Mouse (Mus musculus) retina, embryonic 14.5 days (tissue): Measurements from ENCODE around the gene Apol7b.
"Not testable (repeated sequence)": the region's sequence is repeated elsewhere in the genome, so short reads cannot be mapped to it uniquely, and the experiment has no call there.

ENCODE experiments used
- DNase-seq: peaks from one replicate; pipeline ENCODE4 v3.0.0-alpha.2; 2015; ENCODE audit warnings: low spot score

Apol7b gene

GRCm38 (mm10) chr15:77447392-77447791 is at the start of gene Apol7b:
Gene Apol7b, minus strand, starts transcription at chr15:77447492.
- DNase-seq: not testable (repeated sequence)

- not testable (repeated sequence) for DNase-seq
Measured at GRCm38 (mm10) chr15:77494694-77495093, 47.4 kb upstream of the Apol7b start.

GRCm38 (mm10) chr15:77493181-77493580 is 45.9 kb upstream of the Apol7b start:
- DNase-seq: not testable (repeated sequence)

DNA sequence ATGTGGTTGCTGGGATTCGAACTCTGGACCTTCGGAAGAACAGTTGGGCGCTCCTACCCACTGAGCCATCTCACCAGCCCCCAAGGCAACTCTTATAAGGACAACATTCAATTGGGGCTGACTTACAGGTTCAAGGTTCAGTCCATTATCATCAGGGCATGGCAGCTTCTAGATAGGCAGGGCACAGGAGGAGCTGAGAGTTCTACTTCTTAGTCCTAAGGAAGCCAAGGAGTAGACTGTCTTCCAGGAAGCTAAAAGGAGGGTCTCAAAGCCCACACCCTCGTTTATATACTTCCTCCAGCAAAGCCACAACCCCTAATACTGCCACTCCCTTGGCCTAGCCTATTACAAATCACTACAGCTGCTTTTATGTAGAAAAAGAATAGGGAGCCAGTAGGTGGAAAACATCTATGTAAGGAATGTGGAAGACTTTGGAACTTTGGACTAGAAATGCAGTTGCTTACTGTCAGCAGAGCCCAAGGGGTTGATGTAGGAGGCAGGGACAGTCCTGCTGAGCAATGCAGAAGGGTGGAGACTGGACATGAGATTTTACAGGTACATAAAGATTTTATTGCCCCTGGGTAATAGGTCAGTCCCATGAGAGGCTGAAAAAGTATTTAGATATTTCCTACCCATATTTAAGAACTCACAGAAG is 35.0 kb upstream of the Apol7b start:
- no peak for DNase-seq

- DNase-seq: not testable (repeated sequence)
Measured at GRCm38 (mm10) chr15:77476693-77477092, 29.4 kb upstream of the Apol7b start, which contains the start of gene Apol10a. Gene Apol10a, plus strand, starts transcription at chr15:77477047.

- not testable (repeated sequence) for DNase-seq
Measured at GRCm38 (mm10) chr15:77474699-77475390, 27.6 kb upstream of the Apol7b start.

GRCm38 (mm10) chr15:77449927-77450326 is 2.6 kb upstream of the Apol7b start:
- DNase-seq: not testable (repeated sequence)

GRCm38 (mm10) chr15:77445668-77446067 is 1.6 kb downstream of the Apol7b start:
- not testable (repeated sequence) for DNase-seq

DNA sequence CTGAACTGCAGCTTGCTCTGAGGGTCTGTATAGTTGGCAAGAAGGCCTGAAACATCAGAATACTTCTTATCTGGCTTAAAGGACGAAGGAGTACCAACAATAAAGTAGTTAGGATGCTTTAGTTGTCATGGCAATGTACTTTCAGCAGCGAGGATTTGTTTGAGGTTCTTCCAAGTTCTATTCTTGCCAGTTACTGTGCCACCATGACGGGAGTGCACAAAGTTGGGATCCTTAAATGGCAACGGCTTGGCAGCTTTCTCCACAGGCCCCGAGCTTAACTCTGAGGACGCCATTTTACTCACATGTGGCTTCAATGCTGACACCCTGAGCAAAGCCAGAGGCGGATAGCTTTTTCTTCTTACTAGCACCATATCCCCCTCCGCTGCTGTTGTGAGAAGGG is 2.5 kb downstream of the Apol7b start:
- not testable (repeated sequence) for DNase-seq

DNA sequence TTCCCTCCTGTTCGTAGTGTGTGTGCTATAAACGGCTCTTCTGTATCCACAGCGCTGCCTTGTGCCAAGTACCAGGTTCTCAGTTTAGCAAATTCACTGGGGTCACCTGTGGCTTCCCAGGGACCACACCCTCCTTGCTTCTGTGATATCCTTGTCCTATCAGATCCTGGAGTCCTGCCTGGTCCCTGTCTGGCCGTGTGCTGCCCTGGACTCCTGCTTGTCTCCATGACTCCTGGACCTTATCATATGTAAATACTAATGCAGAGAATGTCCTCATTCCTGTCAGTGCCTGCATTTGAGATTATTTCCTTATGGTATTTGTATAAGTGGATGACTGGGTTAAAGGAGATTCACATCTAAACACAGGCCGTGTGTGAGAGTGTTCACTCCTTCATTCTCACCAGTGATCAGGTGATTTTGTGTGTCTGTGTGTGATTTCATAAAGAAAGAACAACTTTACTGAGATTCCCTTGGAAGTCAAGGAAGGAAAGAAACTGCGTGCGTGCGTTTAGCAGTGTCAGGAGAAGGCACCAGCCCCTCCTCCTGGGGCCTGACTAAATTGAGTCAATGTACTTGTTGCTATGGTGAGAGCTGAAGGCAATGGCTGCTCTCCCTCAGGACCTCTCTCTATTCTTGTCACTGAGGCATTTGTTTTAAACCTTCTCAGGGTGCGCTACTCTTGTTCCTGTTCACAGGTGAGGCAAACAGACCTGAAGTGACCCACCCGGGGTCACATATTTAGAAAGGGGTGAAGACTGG is 18.4 kb downstream of the Apol7b start:
- DNase-seq: not testable (repeated sequence)

- not testable (repeated sequence) for DNase-seq
Measured at GRCm38 (mm10) chr15:77422925-77423324, 24.4 kb downstream of the Apol7b start.

DNA sequence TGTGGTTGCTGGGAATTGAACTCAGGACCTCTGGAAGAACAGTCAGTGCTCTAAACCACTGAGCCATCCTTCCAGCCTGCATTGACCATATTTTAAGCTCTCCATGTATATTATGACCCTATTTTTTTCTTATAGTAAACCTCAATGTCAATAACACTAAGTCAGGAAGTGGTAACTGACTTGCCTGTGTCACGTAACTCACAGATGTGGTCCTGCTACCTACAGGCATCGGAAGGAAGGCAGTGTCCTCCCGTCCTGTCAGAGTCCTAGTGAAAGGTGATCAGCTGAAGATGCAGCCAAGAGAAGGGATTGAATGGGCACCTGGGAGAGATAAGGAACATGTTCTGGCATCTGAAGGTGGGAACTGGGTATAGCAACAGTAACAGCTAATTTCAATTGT is 27.6 kb downstream of the Apol7b start:
- not testable (repeated sequence) for DNase-seq

GRCm38 (mm10) chr15:77416655-77417333 is 30.5 kb downstream of the Apol7b start:
- not testable (repeated sequence) for DNase-seq

- DNase-seq: not testable (repeated sequence)
Measured at GRCm38 (mm10) chr15:77415653-77416052, 31.6 kb downstream of the Apol7b start.

- DNase-seq: peak; percentile 39
Measured at GRCm38 (mm10) chr15:77412695-77413094, 34.6 kb downstream of the Apol7b start.

GRCm38 (mm10) chr15:77411035-77411434 is 36.3 kb downstream of the Apol7b start, which contains the start of gene Apol9a:
Gene Apol9a, minus strand, starts transcription at chr15:77411135.
- not testable (repeated sequence) for DNase-seq

DNA sequence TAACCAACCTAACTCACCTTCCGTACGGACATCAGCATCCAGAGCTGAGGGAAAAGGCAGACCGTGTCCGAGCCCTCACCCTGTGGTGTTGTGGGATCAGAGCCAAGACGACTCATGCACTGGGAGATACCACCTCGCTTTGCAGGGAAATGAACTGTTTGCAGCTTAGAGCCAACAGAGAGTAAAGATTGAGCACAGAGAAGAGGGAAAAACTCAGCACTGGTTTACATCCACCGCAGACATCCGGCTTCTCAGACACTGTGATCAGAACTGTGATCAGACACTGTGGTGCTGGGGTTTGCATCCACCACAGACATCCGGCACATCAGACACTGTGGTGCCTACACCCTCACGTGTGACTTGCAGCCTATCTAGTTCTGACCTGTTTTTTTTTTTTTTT is 40.9 kb downstream of the Apol7b start:
- DNase-seq: not testable (repeated sequence)

DNA sequence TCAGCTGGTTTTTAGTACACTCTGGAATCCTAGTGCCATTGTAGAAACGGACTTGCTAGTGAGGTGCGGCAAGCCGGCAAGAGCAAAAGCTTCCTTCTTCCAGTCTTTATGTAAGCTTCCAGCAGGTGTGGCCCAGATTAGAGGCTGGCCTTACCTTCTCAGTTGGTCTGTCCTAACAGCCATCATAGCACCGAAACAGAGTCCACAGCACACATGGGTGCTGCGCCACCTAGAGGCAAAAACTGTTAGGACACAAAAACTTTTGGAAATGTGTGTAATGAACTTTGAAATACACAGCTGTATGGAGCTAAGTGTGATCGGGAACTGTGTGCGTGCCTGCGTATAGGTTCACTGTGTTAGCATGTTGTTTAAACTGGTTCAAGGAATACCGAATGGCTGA is 48.3 kb downstream of the Apol7b start, which contains the start of gene Apol7a:
TSS of gene Apol7a (minus strand) at position 84 of the 400 bp plus-strand sequence.
- peak; percentile 39 for DNase-seq

DNA sequence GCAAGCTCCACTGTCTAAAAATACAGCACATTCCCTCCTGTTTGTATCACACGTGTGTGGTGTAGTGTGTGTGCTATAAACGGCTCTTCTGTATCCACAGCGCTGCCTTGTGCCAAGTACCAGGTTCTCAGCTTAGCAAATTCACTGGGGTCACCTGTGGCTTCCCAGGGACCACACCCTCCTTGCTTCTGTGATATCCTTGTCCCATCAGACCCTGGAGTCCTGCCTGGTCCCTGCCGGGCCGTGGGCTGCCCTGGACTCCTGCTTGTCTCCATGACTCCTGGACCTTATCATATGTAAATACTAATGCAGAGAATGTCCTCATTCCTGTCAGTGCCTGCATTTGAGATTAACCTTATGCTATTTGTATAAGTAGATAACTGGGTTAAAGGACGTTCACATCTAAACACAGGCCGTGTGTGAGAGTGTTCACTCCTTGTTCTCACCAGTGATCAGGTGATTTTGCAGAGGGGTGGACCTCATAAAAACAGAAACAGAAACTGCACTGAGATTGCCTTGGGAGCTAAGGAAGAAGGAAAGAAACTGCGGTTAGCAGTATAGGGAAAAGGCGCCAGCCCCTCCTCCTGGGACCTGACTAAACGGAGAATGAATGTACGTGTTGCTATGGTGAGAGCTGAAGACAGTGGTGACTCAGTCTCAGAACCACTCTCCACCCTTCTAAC is 49.7 kb downstream of the Apol7b start:
- not testable (repeated sequence) for DNase-seq

GRCm38 (mm10) chr15:77393832-77394231 is 53.5 kb downstream of the Apol7b start:
- DNase-seq: not testable (repeated sequence)

- no peak for DNase-seq
Measured at GRCm38 (mm10) chr15:77387462-77387861, 59.8 kb downstream of the Apol7b start.
